Mouse (Mus musculus) brain, embryonic 18.5 days (tissue): ENCODE data around the gene Zmiz1.

Source experiments
- DNase-seq: peaks from one replicate; pipeline ENCODE4 v3.0.0-alpha.2; 2012; ENCODE audit warnings: low read depth, low spot score

Zmiz1 gene

GRCm38 (mm10) chr14:25555848-25556247 is 96.9 kb downstream of the Zmiz1 start:
- no peak for DNase-seq

GRCm38 (mm10) chr14:25557014-25557413 is 98.0 kb downstream of the Zmiz1 start:
- DNase-seq, result no peak

GRCm38 (mm10) chr14:25558479-25558878 is 99.5 kb downstream of the Zmiz1 start:
- DNase-seq, result no peak

GRCm38 (mm10) chr14:25559907-25560306 is 100.9 kb downstream of the Zmiz1 start:
- DNase-seq, result no peak

GRCm38 (mm10) chr14:25560841-25561240 is 101.9 kb downstream of the Zmiz1 start:
- DNase-seq, result no peak

- DNase-seq, result no peak
Measured at GRCm38 (mm10) chr14:25561716-25562115, 102.7 kb downstream of the Zmiz1 start.

GRCm38 (mm10) chr14:25562447-25562846 is 103.5 kb downstream of the Zmiz1 start:
- no peak for DNase-seq

- no peak for DNase-seq
Measured at GRCm38 (mm10) chr14:25562909-25563308, 103.9 kb downstream of the Zmiz1 start.

- DNase-seq, result no peak
Measured at GRCm38 (mm10) chr14:25564577-25564976, 105.6 kb downstream of the Zmiz1 start.

GRCm38 (mm10) chr14:25565344-25566088 is 106.5 kb downstream of the Zmiz1 start:
- peak; percentile 58 for DNase-seq

GRCm38 (mm10) chr14:25567245-25567644 is 108.3 kb downstream of the Zmiz1 start:
- DNase-seq, result no peak

- DNase-seq, result no peak
Measured at GRCm38 (mm10) chr14:25567837-25568236, 108.9 kb downstream of the Zmiz1 start.

- no peak for DNase-seq
Measured at GRCm38 (mm10) chr14:25574047-25574870, 115.3 kb downstream of the Zmiz1 start.

GRCm38 (mm10) chr14:25576642-25577041 is 117.7 kb downstream of the Zmiz1 start:
- no peak for DNase-seq

- no peak for DNase-seq
Measured at GRCm38 (mm10) chr14:25577431-25577830, 118.4 kb downstream of the Zmiz1 start.

- no peak for DNase-seq
Measured at GRCm38 (mm10) chr14:25579597-25579996, 120.6 kb downstream of the Zmiz1 start.

GRCm38 (mm10) chr14:25580397-25580796 is 121.4 kb downstream of the Zmiz1 start:
- no peak for DNase-seq

GRCm38 (mm10) chr14:25582603-25583002 is 123.6 kb downstream of the Zmiz1 start:
- no peak for DNase-seq

- DNase-seq, result no peak
Measured at GRCm38 (mm10) chr14:25583899-25584298, 124.9 kb downstream of the Zmiz1 start.

- peak; percentile 75 for DNase-seq
Measured at GRCm38 (mm10) chr14:25585545-25586301, 126.7 kb downstream of the Zmiz1 start.

- no peak for DNase-seq
Measured at GRCm38 (mm10) chr14:25586846-25587486, 128.0 kb downstream of the Zmiz1 start.
